31 mouse cellular contexts compared by ENCODE assay signal in the genomic region with DNA sequence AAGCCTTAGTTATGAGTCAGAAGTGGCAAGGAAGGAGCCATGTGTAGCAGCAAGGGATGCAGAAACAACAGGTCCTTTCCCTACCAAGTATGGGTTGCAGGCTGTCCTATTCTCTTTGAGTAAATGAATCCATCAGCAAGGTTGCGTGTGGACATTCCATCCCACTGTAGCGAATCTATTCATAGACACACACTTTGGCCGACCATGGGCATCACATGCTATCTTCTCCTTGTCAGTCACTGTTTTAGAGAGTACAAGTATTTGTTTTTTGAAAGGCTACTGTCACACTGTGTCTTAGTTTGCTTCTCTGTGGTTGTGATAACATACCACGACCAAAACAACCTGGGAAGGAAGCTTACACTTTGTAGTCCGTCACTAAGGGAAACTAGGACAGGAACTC. TPM values are rescaled to one million over a fixed set of nuclear protein-coding genes. Genes with fewer than 3 reads are reported as not detected.
DNase-seq lines count a peak whose midpoint lies in the region; ATAC-seq and TF ChIP-seq lines count a peak whose summit lies in the region.
"Had no signal": no experiment of that assay in that cellular context is flagged by ENCODE, and none has a peak within 500 bp of the region (broad histone marks: within the 10 kb centered on the region; RNA-seq: fewer than 3 reads in every experiment).

No protein-coding gene starts in this region.

- WGBS in forebrain, embryonic 11.5 days: 89% methylated on average over 5 of the region's 5 CpGs
- 88% methylated on average over 5 of the region's 5 CpGs for WGBS in forebrain, postnatal 0 days
- WGBS in heart, embryonic 14.5 days: 56% methylated on average over 5 of the region's 5 CpGs

- no peak for TF ChIP-seq CTCF in forebrain, postnatal 0 days (IDR thresholded peaks at IDR 0.05; ENCODE audit: low read depth)

- intact Hi-C loops in heart, postnatal 14 days (cut with DNase I): no loop called here

- no peak overlapping the region for H3K27ac ChIP-seq in forebrain, embryonic 11.5 days (ENCODE audit: low read depth, low read length)
- H3K27ac ChIP-seq in forebrain, postnatal 0 days (ENCODE audit: low read depth, low read length): no peak overlapping the region
- H3K27ac ChIP-seq in heart, embryonic 14.5 days (replicated peaks in 1 of 2; ENCODE audit: control insufficient read depth in 1 of 2, insufficient read depth in 1 of 2, low read depth in 2 of 2, low read length in 2 of 2): peak overlapping the region; percentile 22 to 33; a peak in 3 of 4 replicates
- H3K27ac ChIP-seq: embryonic facial prominence, embryonic 13.5 days; forebrain, embryonic 12.5 days; hindbrain, embryonic 14.5 days; left cerebral cortex, adult 2 months; limb, embryonic 13.5 days; lung, embryonic 15.5 days; midbrain, embryonic 12.5 days; neural tube, embryonic 15.5 days had no signal

- H3K9ac ChIP-seq in forebrain, embryonic 11.5 days (ENCODE audit: low read length): no peak overlapping the region
- H3K9ac ChIP-seq in forebrain, postnatal 0 days: no peak overlapping the region
- H3K9ac ChIP-seq in heart, embryonic 14.5 days (ENCODE audit: low read length): no peak overlapping the region
- H3K9ac ChIP-seq: embryonic facial prominence, embryonic 13.5 days; forebrain, embryonic 12.5 days; hindbrain, embryonic 14.5 days; limb, embryonic 13.5 days; lung, embryonic 15.5 days; midbrain, embryonic 12.5 days; neural tube, embryonic 15.5 days had no signal

- no peak overlapping the region for H3K4me2 ChIP-seq in forebrain, embryonic 11.5 days (ENCODE audit: low read depth, low read length, severe bottlenecking)
- no peak overlapping the region for H3K4me2 ChIP-seq in forebrain, postnatal 0 days (ENCODE audit: low read depth)
- H3K4me2 ChIP-seq in heart, embryonic 14.5 days (ENCODE audit: low read length): no peak overlapping the region
- H3K4me2 ChIP-seq: embryonic facial prominence, embryonic 13.5 days; forebrain, embryonic 12.5 days; hindbrain, embryonic 14.5 days; limb, embryonic 13.5 days; liver, embryonic 11.5 days; lung, embryonic 15.5 days; midbrain, embryonic 12.5 days; neural tube, embryonic 15.5 days had no signal

- H3K27me3 ChIP-seq in forebrain, embryonic 11.5 days (ENCODE audit: control insufficient read depth, insufficient read depth, low read length): no peaks in the 10 kb centered on the region
- no peaks in the 10 kb centered on the region for H3K27me3 ChIP-seq in forebrain, postnatal 0 days (ENCODE audit: insufficient read depth, low read length)
- no peaks in the 10 kb centered on the region for H3K27me3 ChIP-seq in heart, embryonic 14.5 days (ENCODE audit: control insufficient read depth, insufficient read depth, low read length)
- H3K27me3 ChIP-seq: embryonic facial prominence, embryonic 13.5 days; forebrain, embryonic 12.5 days; limb, embryonic 13.5 days; lung, embryonic 15.5 days; midbrain, embryonic 12.5 days; neural tube, embryonic 15.5 days; Patski had no signal

- no peaks in the 10 kb centered on the region for H3K4me1 ChIP-seq in forebrain, embryonic 11.5 days (replicated peaks; ENCODE audit: control insufficient read depth, insufficient read depth, low read length)
- H3K4me1 ChIP-seq in forebrain, postnatal 0 days (ENCODE audit: insufficient read depth): no peaks in the 10 kb centered on the region
- H3K4me1 ChIP-seq in heart, embryonic 14.5 days (ENCODE audit: control insufficient read depth in 2 of 2, insufficient read depth in 2 of 2, low read length in 2 of 2): peaks cover 0 to 7% of the 10 kb centered on the region in 2 experiments; a peak in 3 of 4 replicates
- H3K4me1 ChIP-seq: embryonic facial prominence, embryonic 13.5 days; forebrain, embryonic 12.5 days; limb, embryonic 13.5 days; lung, embryonic 15.5 days; midbrain, embryonic 12.5 days; neural tube, embryonic 15.5 days had no signal

- ATAC-seq in forebrain, embryonic 11.5 days (replicated peaks; ENCODE audit: low FRiP score): 0 out of 2 replicates have a peak, but pooled peaks have one; percentile 15
- no peak for ATAC-seq in forebrain, postnatal 0 days
- no peak for ATAC-seq in heart, embryonic 14.5 days (ENCODE audit: insufficient number of reproducible peaks, insufficient read depth, low FRiP score, low read depth)
- no peak for ATAC-seq in megakaryocyte progenitor cell, adult 5-6 weeks (replicated peaks; ENCODE audit: poor library complexity)
- ATAC-seq: inflammation-experienced regulatory T-cells, adult 6 months; Patski had no signal

- H3K9me3 ChIP-seq in forebrain, embryonic 11.5 days (ENCODE audit: control insufficient read depth, low read length): no peaks in the 10 kb centered on the region
- H3K9me3 ChIP-seq in forebrain, postnatal 0 days (ENCODE audit: low read length): no peaks in the 10 kb centered on the region
- no peaks in the 10 kb centered on the region for H3K9me3 ChIP-seq in heart, embryonic 14.5 days (ENCODE audit: control insufficient read depth, low read length)
- H3K9me3 ChIP-seq: embryonic facial prominence, embryonic 13.5 days; forebrain, embryonic 12.5 days; limb, embryonic 13.5 days; lung, embryonic 15.5 days; midbrain, embryonic 12.5 days; neural tube, embryonic 15.5 days had no signal

- H3K36me3 ChIP-seq in forebrain, embryonic 11.5 days (ENCODE audit: control insufficient read depth, insufficient read depth, low read length): no peaks in the 10 kb centered on the region
- no peaks in the 10 kb centered on the region; the same call in 1 of the 2 replicates for H3K36me3 ChIP-seq in forebrain, postnatal 0 days (ENCODE audit: insufficient read depth)
- peaks cover 23% of the 10 kb centered on the region for H3K36me3 ChIP-seq in heart, embryonic 14.5 days (ENCODE audit: control insufficient read depth, insufficient read depth, low read length)
- H3K36me3 ChIP-seq: embryonic facial prominence, embryonic 13.5 days; forebrain, embryonic 12.5 days; G1E; limb, embryonic 13.5 days; midbrain, embryonic 12.5 days; neural tube, embryonic 15.5 days had no signal

- DNase-seq in forebrain, embryonic 11.5 days (ENCODE audit: low spot score): no peak
- no peak for DNase-seq in forebrain, postnatal 0 days
- peak; percentile 15 to 39 for DNase-seq in heart, adult 9 months (ENCODE audit: low spot score in 2 of 2)
- no peak for DNase-seq in heart, postnatal 14 days
- peak; percentile 20 for DNase-seq in heart, postnatal 4 days
- no peak for DNase-seq in cerebellum, postnatal 4 days (ENCODE audit: low spot score in 2 of 2)
- DNase-seq: adrenal gland, postnatal 10 days; cerebellum, adult 8-10 months; cerebellum, postnatal 36 days; gastrocnemius, postnatal 14 days; kidney, adult 11 months; kidney, postnatal 14 days; retina, postnatal 1 day; right cerebral cortex, postnatal 14 days had no signal

- no peak overlapping the region for H3K4me3 ChIP-seq in forebrain, embryonic 11.5 days (ENCODE audit: low read depth, low read length)
- H3K4me3 ChIP-seq in forebrain, postnatal 0 days (ENCODE audit: low read depth, low read length): no peak overlapping the region
- no peak overlapping the region for H3K4me3 ChIP-seq in heart, embryonic 14.5 days (ENCODE audit: control insufficient read depth in 1 of 2, insufficient read depth in 1 of 2, low read depth in 1 of 2, low read length in 2 of 2)
- H3K4me3 ChIP-seq: embryonic facial prominence, embryonic 13.5 days; erythroblast, embryonic 14.5 days; forebrain, embryonic 12.5 days; left cerebral cortex, adult 2 months; limb, embryonic 13.5 days; lung, embryonic 15.5 days; midbrain, embryonic 12.5 days; neural tube, embryonic 15.5 days had no signal

RNA-seq across cellular contexts. Expression of gene Hunk, which starts 44.7 kb away (rescaled TPM):
- 17.6 and 19.1 TPM in 2 replicates for polyA plus RNA-seq in forebrain, embryonic 11.5 days (2014; fragmentation: Nextera tagmentation; extraction: Ambion mirVana)
- total RNA-seq in forebrain, postnatal 0 days (2014; rRNA removed): 12.9 and 20.6 TPM in 2 replicates
- polyA plus RNA-seq in forebrain, postnatal 0 days (2015; fragmentation: Nextera tagmentation; extraction: Ambion mirVana): 4.2 and 5.2 TPM in 2 replicates
- 1 to 10 TPM; 2.0 to 2.3 TPM for total RNA-seq in heart, postnatal 14 days (2021)
- 9.7 and 10.4 TPM in 2 replicates for polyA plus RNA-seq in heart, embryonic 14.5 days (2014; fragmentation: Nextera tagmentation; extraction: Ambion mirVana)
- 1 to 10 TPM; 7.2 to 8.4 TPM for total RNA-seq in heart, postnatal 4 days (2021)
- total RNA-seq in megakaryocyte progenitor cell, adult 5-6 weeks (2015): not detected in 2 replicates
- not detected in 2 replicates for total RNA-seq in megakaryocyte progenitor cell, adult 5-6 weeks (2017)
- total RNA-seq: granulocyte monocyte progenitor cell, adult 5-6 weeks; megakaryocyte, adult 5-6 weeks had no signal
- polyA plus RNA-seq: erythroblast, embryonic 14.5 days; G1E had no signal

RNA-seq across cellular contexts. Expression of gene Scaf4, which starts 56.8 kb away (rescaled TPM):
- 43.0 and 43.3 TPM in 2 replicates for polyA plus RNA-seq in forebrain, embryonic 11.5 days (2014; fragmentation: Nextera tagmentation; extraction: Ambion mirVana)
- 10.7 and 15.7 TPM in 2 replicates for total RNA-seq in forebrain, postnatal 0 days (2014; rRNA removed)
- 12.2 and 16.9 TPM in 2 replicates for polyA plus RNA-seq in forebrain, postnatal 0 days (2015; fragmentation: Nextera tagmentation; extraction: Ambion mirVana)
- 10 to 100 TPM; 26.9 to 28.3 TPM for total RNA-seq in heart, postnatal 14 days (2021)
- polyA plus RNA-seq in heart, embryonic 14.5 days (2014; fragmentation: Nextera tagmentation; extraction: Ambion mirVana): 17.5 and 20.9 TPM in 2 replicates
- total RNA-seq in heart, postnatal 4 days (2021): 10 to 100 TPM; 31.1 to 36.3 TPM
- total RNA-seq in megakaryocyte progenitor cell, adult 5-6 weeks (2015): 64.0 and 67.2 TPM in 2 replicates
- total RNA-seq in megakaryocyte progenitor cell, adult 5-6 weeks (2017): 14.1 and 18.5 TPM in 2 replicates

Comparison
In these comparisons a context has a peak if more than half of its experiments do, and no peak if none do; other contexts are left out.
1. DNase-seq: peak in heart, adult 9 months (2 of 2) and heart, postnatal 4 days (single experiment); none in forebrain, embryonic 11.5 days (single experiment), forebrain, postnatal 0 days (single experiment), heart, postnatal 14 days (0 of 2) and cerebellum, postnatal 4 days (0 of 2).
2. H3K27ac ChIP-seq: peak in heart, embryonic 14.5 days (2 of 2); none in forebrain, embryonic 11.5 days (single experiment) and forebrain, postnatal 0 days (single experiment).